Mouse (Mus musculus) E14TG2a.4 (cell line): ENCODE data around the gene Best2.

Experiments used
- H3K27me3 ChIP-seq: 2 replicates; pipeline ENCODE4 v1.6.1; 2014; ENCODE audit warnings: low read length, control low read depth; ENCODE audit not compliant: insufficient read depth
- H3K36me3 ChIP-seq: 2 replicates; pipeline ENCODE4 v1.6.1; 2014; ENCODE audit warnings: low read length, control low read depth; ENCODE audit not compliant: insufficient read depth
- H3K4me1 ChIP-seq: replicated peaks from 2 replicates; pipeline ENCODE4 v1.6.1; 2014; ENCODE audit warnings: low read depth, low read length, control low read depth
- H3K4me3 ChIP-seq: replicated peaks from 2 replicates; pipeline ENCODE4 v1.5.1; 2014; ENCODE audit warnings: mild to moderate bottlenecking, low read length
- H3K9me3 ChIP-seq: 2 replicates; pipeline ENCODE4 v1.6.1; 2014; ENCODE audit warnings: low read length, control low read depth
- CTCF ChIP-seq: conservative IDR thresholded peaks from 2 replicates; pipeline ENCODE4 v1.5.1; 2014; ENCODE audit warnings: low read length
- NANOG ChIP-seq: IDR thresholded peaks from 2 replicates; pipeline ENCODE4 v1.6.1; 2014; ENCODE audit warnings: borderline replicate concordance, low read length, mixed read lengths
- POU5F1 ChIP-seq: IDR thresholded peaks from 2 replicates; pipeline ENCODE4 v1.6.1; 2014; ENCODE audit warnings: low read length, borderline replicate concordance

Best2 gene

GRCm38 (mm10) chr8:85035728-85036310 lies 21.5 kb upstream of the Best2 start:
- TF ChIP-seq CTCF (no peak), NANOG (no peak), POU5F1 (no peak)
- peaks cover 55% of the 10 kb centered on the region for H3K36me3 ChIP-seq
- H3K4me3 ChIP-seq = peak overlapping the region; percentile 94
- no peaks in the 10 kb centered on the region for H3K9me3 ChIP-seq
- H3K27me3 ChIP-seq = no peaks in the 10 kb centered on the region
- peaks cover 69% of the 10 kb centered on the region for H3K4me1 ChIP-seq

GRCm38 (mm10) chr8:85035165-85035727 lies 20.9 kb upstream of the Best2 start:
- peaks cover 67% of the 10 kb centered on the region for H3K4me1 ChIP-seq
- peaks cover 55% of the 10 kb centered on the region for H3K36me3 ChIP-seq
- no peaks in the 10 kb centered on the region for H3K27me3 ChIP-seq
- TF ChIP-seq NANOG (no peak), POU5F1 (no peak), CTCF (no peak)
- peak overlapping the region; percentile 94 for H3K4me3 ChIP-seq
- no peaks in the 10 kb centered on the region for H3K9me3 ChIP-seq

GRCm38 (mm10) chr8:85034764-85035163 lies 20.4 kb upstream of the Best2 start:
- TF ChIP-seq CTCF (no peak), NANOG (no peak), POU5F1 (no peak)
- Histone ChIP-seq H3K4me1 (peaks cover 67% of the 10 kb centered on the region), H3K27me3 (no peaks in the 10 kb centered on the region), H3K4me3 (peak overlapping the region; percentile 94), H3K9me3 (no peaks in the 10 kb centered on the region), H3K36me3 (peaks cover 55% of the 10 kb centered on the region)

DNA sequence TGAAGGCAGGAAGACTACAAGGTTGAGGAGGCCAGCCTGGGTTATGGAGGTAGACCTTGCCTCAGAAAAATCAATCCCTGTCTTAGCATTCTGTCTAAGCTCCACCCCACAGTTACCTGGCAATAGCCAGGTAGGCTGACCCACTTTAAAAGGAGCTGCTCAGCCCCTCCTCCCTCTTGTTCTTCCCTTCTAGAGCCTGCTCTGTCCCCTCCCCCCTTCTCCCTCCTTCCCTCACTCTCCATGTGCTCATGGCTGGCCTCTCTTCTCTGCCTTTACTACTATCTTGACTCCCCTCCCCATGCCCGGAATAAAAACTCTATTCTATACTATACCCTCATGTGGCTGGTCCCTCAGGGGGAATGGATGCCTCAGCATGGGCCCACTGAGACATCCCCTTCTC lies 19.5 kb upstream of the Best2 start:
- peaks cover 55% of the 10 kb centered on the region for H3K36me3 ChIP-seq
- no peak for TF ChIP-seq CTCF
- no peak for TF ChIP-seq NANOG
- no peak for TF ChIP-seq POU5F1
- peak overlapping the region; percentile 94; the same call in 1 of the 2 replicates for H3K4me3 ChIP-seq
- H3K4me1 ChIP-seq = peaks cover 68% of the 10 kb centered on the region
- H3K27me3 ChIP-seq = no peaks in the 10 kb centered on the region
- no peaks in the 10 kb centered on the region for H3K9me3 ChIP-seq

DNA sequence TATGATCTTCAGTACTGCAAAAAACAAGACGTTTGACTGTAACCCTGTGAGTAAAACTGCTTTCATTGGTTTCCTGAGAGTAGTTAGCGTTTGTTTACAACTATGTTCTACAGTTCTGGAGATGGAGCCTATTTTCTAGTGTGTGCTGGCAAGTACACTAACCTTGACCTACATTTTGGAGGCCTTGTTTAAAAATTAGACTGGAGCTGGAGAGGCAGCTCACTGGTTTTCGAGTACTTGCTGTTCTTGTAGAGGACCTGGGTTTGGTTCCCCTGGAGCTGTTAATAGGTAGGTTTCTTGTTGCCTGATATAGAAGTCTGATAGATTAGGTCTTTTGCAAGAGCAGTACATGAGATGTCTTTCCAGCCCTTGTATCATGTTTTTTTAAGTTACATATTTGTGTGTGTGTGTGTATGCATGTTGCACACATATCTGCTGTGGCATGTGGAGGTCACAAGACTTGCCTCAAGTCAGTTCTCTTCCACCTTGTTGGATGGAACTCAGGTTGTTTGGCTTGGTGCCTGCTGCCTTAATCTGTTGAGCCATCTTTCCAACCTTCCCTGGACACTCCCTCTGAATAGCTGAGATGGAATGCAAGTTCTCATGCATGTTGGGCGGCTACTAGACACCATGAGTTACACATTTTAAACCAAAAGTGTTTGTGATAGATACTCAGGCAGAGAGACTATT lies 18.4 kb upstream of the Best2 start:
- H3K4me3 ChIP-seq = no peak overlapping the region
- no peaks in the 10 kb centered on the region for H3K27me3 ChIP-seq
- no peaks in the 10 kb centered on the region for H3K9me3 ChIP-seq
- H3K4me1 ChIP-seq = peaks cover 72% of the 10 kb centered on the region
- TF ChIP-seq NANOG (no peak), CTCF (no peak), POU5F1 (no peak)
- H3K36me3 ChIP-seq = peaks cover 57% of the 10 kb centered on the region

DNA sequence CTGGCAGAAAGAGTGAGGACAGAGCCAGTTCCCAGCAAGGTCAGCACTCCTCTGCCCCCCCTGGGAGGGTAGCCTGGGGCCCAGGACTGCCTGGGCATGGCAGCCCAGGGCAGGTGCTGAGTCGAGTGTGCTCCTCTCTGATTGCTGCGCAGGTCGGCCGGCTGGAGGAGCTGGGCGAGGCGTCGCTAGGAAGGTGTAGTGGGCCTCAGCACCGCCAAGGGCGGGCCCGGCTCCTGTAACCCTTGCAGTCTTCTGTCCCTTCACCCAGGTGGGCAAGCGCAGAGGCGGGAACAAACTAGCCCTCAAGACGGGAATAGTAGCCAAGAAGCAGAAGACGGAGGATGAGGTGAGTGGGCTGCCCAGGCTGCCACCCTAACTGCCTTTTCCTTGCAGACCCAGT lies 14.9 kb upstream of the Best2 start:
- Histone ChIP-seq H3K9me3 (no peaks in the 10 kb centered on the region), H3K27me3 (no peaks in the 10 kb centered on the region), H3K4me1 (peaks cover 76% of the 10 kb centered on the region), H3K4me3 (peak overlapping the region; percentile 100), H3K36me3 (peaks cover 58% of the 10 kb centered on the region)
- TF ChIP-seq CTCF (no peak), POU5F1 (no peak), NANOG (no peak)

- no peak for TF ChIP-seq POU5F1
- no peak for TF ChIP-seq CTCF
- no peak for TF ChIP-seq NANOG
- Histone ChIP-seq H3K4me1 (peaks cover 76% of the 10 kb centered on the region), H3K36me3 (peaks cover 62% of the 10 kb centered on the region)
These were observed 13.6 kb upstream of the Best2 start for GRCm38 (mm10) chr8:85027922-85028321.

GRCm38 (mm10) chr8:85027516-85027855 lies 13.2 kb upstream of the Best2 start:
- peak overlapping the region; percentile 100 for H3K4me3 ChIP-seq
- peaks cover 74% of the 10 kb centered on the region for H3K4me1 ChIP-seq
- H3K36me3 ChIP-seq = peaks cover 62% of the 10 kb centered on the region
- no peaks in the 10 kb centered on the region for H3K9me3 ChIP-seq
- H3K27me3 ChIP-seq = no peaks in the 10 kb centered on the region
- TF ChIP-seq NANOG (no peak), CTCF (no peak), POU5F1 (no peak)

More at GRCm38 (mm10) chr8:85027922-85028321, 13.6 kb upstream of the Best2 start:
- Histone ChIP-seq H3K27me3 (no peaks in the 10 kb centered on the region), H3K9me3 (no peaks in the 10 kb centered on the region), H3K4me3 (peak overlapping the region; percentile 100)
